Mouse (Mus musculus) MEL (cell line): Measurements from ENCODE around the gene Olfr56. TPM values are rescaled to one million over a fixed set of nuclear protein-coding genes. Genes with fewer than 3 reads are reported as not detected.

Experiments used
- DNase-seq: peaks from one replicate; pipeline ENCODE4 v3.0.0; 2011; ENCODE audit warnings: low read depth, low spot score
- H3K27ac ChIP-seq: 2 replicates; pipeline ENCODE4 v1.5.1; 2012; ENCODE audit warnings: low read depth, mild to moderate bottlenecking, control low read depth, low read length, moderate library complexity; ENCODE audit not compliant: control insufficient read depth
- H3K27me3 ChIP-seq, 2 experiments: fragments of 150-350 bp in 1 of 2; sonication (generic) in 1 of 2; 2 replicates each; pipeline ENCODE4 v1.6.1; 2012; ENCODE audit warnings: low read length in 2 of 2, mild to moderate bottlenecking in 2 of 2, improper control_type of control experiment in 1 of 2, moderate library complexity in 1 of 2; ENCODE audit not compliant: insufficient read depth in 2 of 2, control insufficient read depth in 1 of 2
- H3K36me3 ChIP-seq, 2 experiments: 2 replicates each; pipeline ENCODE4 v1.6.1; 2012 to 2014; ENCODE audit warnings: low read length in 2 of 2, improper control_type of control experiment in 1 of 2, inconsistent platforms in 1 of 2, mild to moderate bottlenecking in 1 of 2; ENCODE audit not compliant: insufficient read depth in 2 of 2, control insufficient read depth in 1 of 2
- H3K4me1 ChIP-seq, 2 experiments: fragments of 150-350 bp in 1 of 2; sonication (generic) in 1 of 2; 2 replicates each; pipeline ENCODE4 v1.6.1; 2012; ENCODE audit warnings: low read length in 2 of 2, improper control_type of control experiment in 1 of 2, mild to moderate bottlenecking in 1 of 2; ENCODE audit not compliant: insufficient read depth in 2 of 2, control insufficient read depth in 1 of 2
- H3K4me3 ChIP-seq, 2 experiments: fragments of 150-350 bp in 1 of 2; sonication (generic) in 1 of 2; 2 replicates each; pipeline ENCODE4 v1.5.1; 2012; ENCODE audit warnings: low read depth in 2 of 2, low read length in 2 of 2, mild to moderate bottlenecking in 2 of 2, moderate library complexity in 2 of 2, control low read depth in 1 of 2, improper control_type of control experiment in 1 of 2; ENCODE audit not compliant: control insufficient read depth in 1 of 2, insufficient read depth in 1 of 2
- H3K79me2 ChIP-seq: 2 replicates; pipeline ENCODE4 v1.6.1; 2012; ENCODE audit warnings: mild to moderate bottlenecking, low read length, moderate library complexity; ENCODE audit not compliant: control insufficient read depth, poor library complexity, insufficient read depth
- H3K9ac ChIP-seq: 2 replicates; pipeline ENCODE4 v1.6.1; 2012; ENCODE audit warnings: low read depth, mild to moderate bottlenecking, control low read depth, low read length, moderate library complexity; ENCODE audit not compliant: control insufficient read depth, poor library complexity, severe bottlenecking
- H3K9me3 ChIP-seq: fragments of 150-350 bp; sonication (generic); replicated peaks from 2 replicates; pipeline ENCODE4 v1.6.1; 2012; ENCODE audit warnings: mild to moderate bottlenecking, low read length, improper control_type of control experiment, moderate library complexity; ENCODE audit not compliant: insufficient read depth
- ETS1 ChIP-seq: IDR thresholded peaks from 2 replicates; pipeline ENCODE4 v1.6.1; 2012; ENCODE audit warnings: low read depth, mild to moderate bottlenecking, inconsistent platforms, low read length, improper control_type of control experiment, moderate library complexity
- GABPA ChIP-seq: IDR thresholded peaks from 2 replicates; pipeline ENCODE4 v1.6.1; 2012; ENCODE audit warnings: low read depth, mild to moderate bottlenecking, inconsistent platforms, low read length, improper control_type of control experiment, moderate library complexity
- HCFC1 ChIP-seq: IDR thresholded peaks from 2 replicates; pipeline ENCODE4 v1.6.1; 2012; ENCODE audit warnings: low read depth, mild to moderate bottlenecking, inconsistent platforms, low read length, improper control_type of control experiment, moderate library complexity
- KAT2A ChIP-seq: conservative IDR thresholded peaks from 2 replicates; pipeline ENCODE4 v1.6.1; 2012; ENCODE audit warnings: low read depth, low read length, improper control_type of control experiment, inconsistent platforms
- MAFK ChIP-seq: IDR thresholded peaks from 2 replicates; pipeline ENCODE4 v1.6.1; 2011; ENCODE audit warnings: low read depth, mild to moderate bottlenecking, low read length, improper control_type of control experiment, borderline replicate concordance
- MYC ChIP-seq: IDR thresholded peaks from 2 replicates; pipeline ENCODE4 v1.6.1; 2011; ENCODE audit warnings: low read depth, mild to moderate bottlenecking, low read length, improper control_type of control experiment, moderate library complexity
- NELFE ChIP-seq: IDR thresholded peaks from 2 replicates; pipeline ENCODE4 v1.6.1; 2011; ENCODE audit warnings: low read depth, low read length, improper control_type of control experiment
- NRF1 ChIP-seq: IDR thresholded peaks from 2 replicates; pipeline ENCODE4 v1.6.1; 2014; ENCODE audit warnings: low read depth, mild to moderate bottlenecking, inconsistent platforms, low read length, improper control_type of control experiment, moderate library complexity; ENCODE audit not compliant: poor library complexity, insufficient read depth, severe bottlenecking
- POLR2A ChIP-seq, 2 experiments: IDR thresholded peaks; 2 replicates each; pipeline ENCODE4 v1.6.1; 2011 to 2012; ENCODE audit warnings: low read length in 2 of 2, mild to moderate bottlenecking in 2 of 2, control low read depth in 1 of 2, improper control_type of control experiment in 1 of 2, low read depth in 1 of 2, moderate library complexity in 1 of 2; ENCODE audit not compliant: control insufficient read depth in 1 of 2, insufficient read depth in 1 of 2, poor library complexity in 1 of 2
- POLR2AphosphoS5 ChIP-seq: IDR thresholded peaks from 2 replicates; pipeline ENCODE4 v1.6.1; 2012; ENCODE audit warnings: low read depth, borderline replicate concordance, mild to moderate bottlenecking, inconsistent platforms, low read length, moderate library complexity, mixed read lengths
- RCOR1 ChIP-seq: IDR thresholded peaks from 2 replicates; pipeline ENCODE4 v1.6.1; 2012; ENCODE audit warnings: low read depth, mild to moderate bottlenecking, inconsistent platforms, low read length, improper control_type of control experiment
- SIN3A ChIP-seq: IDR thresholded peaks from 2 replicates; pipeline ENCODE4 v1.6.1; 2012; ENCODE audit warnings: low read length, improper control_type of control experiment, inconsistent platforms
- TCF12 ChIP-seq: IDR thresholded peaks from 2 replicates; pipeline ENCODE4 v1.6.1; 2014; ENCODE audit warnings: low read depth, mild to moderate bottlenecking, inconsistent platforms, low read length, improper control_type of control experiment, moderate library complexity
- USF1 ChIP-seq: IDR thresholded peaks from 2 replicates; pipeline ENCODE4 v1.6.1; 2014; ENCODE audit warnings: low read depth, mild to moderate bottlenecking, inconsistent platforms, low read length, improper control_type of control experiment, moderate library complexity
- polyA plus RNA-seq, 2 experiments: library from polyadenylated mRNA; stranded (reverse) in 1 of 2; unstranded in 1 of 2; fragments of >175 nt in 1 of 2; fragments of >200 nt in 1 of 2; gene quantifications; 2 replicates each; pipeline versions ENCODE4 v1.2.1 to v1.2.4; 2012; ENCODE audit warnings: low replicate concordance in 2 of 2, low read depth in 1 of 2; ENCODE audit not compliant: insufficient read length in 2 of 2, insufficient read depth in 1 of 2, missing spikeins in 1 of 2
- total RNA-seq: library from RNA; depleted of rRNA; stranded (reverse); fragments of 300-350 nt; gene quantifications from 2 replicates; pipeline ENCODE4 v1.2.3, GENCODE M21; 2012

Olfr56 gene
- total and polyA plus RNA-seq, 3 experiments: 0.58 to 0.92 TPM; not detected in 1

GRCm38 (mm10) chr11:49108833-49109232, 130.1 kb downstream of the Olfr56 start (continued):
- TF ChIP-seq MAFK (no peak), POLR2A (IDR thresholded peaks at IDR 0.05; ENCODE audit: control insufficient read depth in 1 of 2, insufficient read depth in 1 of 2, low read depth in 1 of 2, low read length in 2 of 2, poor library complexity in 1 of 2) (no peak), NELFE (no peak), POLR2AphosphoS5 (no peak), GABPA (no peak), NRF1 (no peak), KAT2A (no peak)

- H3K4me3 ChIP-seq: no peak overlapping the region
- no peaks in the 10 kb centered on the region for H3K9me3 ChIP-seq
- H3K4me1 ChIP-seq: no peaks in the 10 kb centered on the region
- no peaks in the 10 kb centered on the region for H3K36me3 ChIP-seq
- no peak for DNase-seq
- H3K27ac ChIP-seq: no peak overlapping the region
- TF ChIP-seq SIN3A (no peak), ETS1 (no peak), RCOR1 (no peak)
- TF ChIP-seq, all 39 proteins: peak for 0
- Histone ChIP-seq H3K79me2 (no peaks in the 10 kb centered on the region), H3K9ac (no peak overlapping the region), H3K27me3 (no peaks in the 10 kb centered on the region; a peak in 1 of 4 replicates)
Measured at GRCm38 (mm10) chr11:49111000-49111399, 132.3 kb downstream of the Olfr56 start.

DNA sequence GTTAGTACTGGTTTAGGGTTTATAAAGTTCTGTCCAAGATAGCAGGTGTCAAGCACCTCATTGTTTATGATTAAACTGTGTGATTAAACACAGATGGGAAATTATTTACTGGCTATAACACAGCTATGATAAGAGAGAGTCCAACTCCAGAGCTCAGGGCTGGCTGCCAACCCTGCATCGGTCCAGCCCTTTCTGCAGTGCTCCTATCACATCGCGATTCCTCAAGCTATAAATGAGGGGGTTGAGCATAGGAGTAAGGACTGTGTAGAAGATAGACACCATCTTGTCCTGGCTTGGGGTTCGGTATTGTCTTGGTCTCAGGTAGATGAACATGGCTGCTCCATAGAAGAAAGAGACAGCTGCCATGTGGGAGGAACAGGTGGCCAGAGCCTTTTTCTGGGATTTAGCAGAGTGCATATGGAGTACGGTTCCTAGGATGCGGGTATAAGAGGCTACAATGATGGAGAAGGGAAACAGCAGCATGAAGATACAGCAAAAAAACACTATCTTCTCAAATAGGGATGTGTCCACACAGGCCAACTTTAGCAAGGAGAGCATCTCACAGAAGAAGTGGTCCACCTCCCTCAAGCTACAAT, 134.0 kb downstream of the Olfr56 start:
- DNase-seq: no peak
- no peaks in the 10 kb centered on the region for H3K9me3 ChIP-seq
- no peaks in the 10 kb centered on the region for H3K36me3 ChIP-seq
- H3K27me3 ChIP-seq: peaks cover 0 to 2% of the 10 kb centered on the region in 2 experiments; a peak in 2 of 4 replicates
- H3K9ac ChIP-seq: no peak overlapping the region
- H3K79me2 ChIP-seq: no peaks in the 10 kb centered on the region
- H3K4me1 ChIP-seq: no peaks in the 10 kb centered on the region
- no peak overlapping the region for H3K4me3 ChIP-seq
- no peak for TF ChIP-seq KAT2A
- TF ChIP-seq HCFC1: no peak
- TF ChIP-seq MYC: no peak
- TF ChIP-seq TCF12: no peak
- TF ChIP-seq USF1: no peak
- no peak for TF ChIP-seq RCOR1
- TF ChIP-seq, all 39 proteins: peak for 0
- no peak overlapping the region for H3K27ac ChIP-seq
